Mouse (Mus musculus): ENCODE measurements around the gene Acox2.

The Acox2 gene

GRCm38 (mm10) chr14:8249206-8249605, 9.9 kb downstream of the Acox2 start:
- no peak for DNase-seq (ENCODE audit: low read depth, low spot score)

- no peak for DNase-seq (ENCODE audit: low read depth, low spot score)
These were observed 12.3 kb downstream of the Acox2 start for GRCm38 (mm10) chr14:8246878-8247277.

- no peak for DNase-seq (ENCODE audit: low read depth, low spot score)
These were observed 14.9 kb downstream of the Acox2 start for GRCm38 (mm10) chr14:8244211-8244611.

- DNase-seq (ENCODE audit: low read depth, low spot score), result no peak
These were observed 15.8 kb downstream of the Acox2 start for GRCm38 (mm10) chr14:8243136-8243888.

GRCm38 (mm10) chr14:8242388-8242920, 16.7 kb downstream of the Acox2 start:
- no peak for DNase-seq (ENCODE audit: low read depth, low spot score)

DNA sequence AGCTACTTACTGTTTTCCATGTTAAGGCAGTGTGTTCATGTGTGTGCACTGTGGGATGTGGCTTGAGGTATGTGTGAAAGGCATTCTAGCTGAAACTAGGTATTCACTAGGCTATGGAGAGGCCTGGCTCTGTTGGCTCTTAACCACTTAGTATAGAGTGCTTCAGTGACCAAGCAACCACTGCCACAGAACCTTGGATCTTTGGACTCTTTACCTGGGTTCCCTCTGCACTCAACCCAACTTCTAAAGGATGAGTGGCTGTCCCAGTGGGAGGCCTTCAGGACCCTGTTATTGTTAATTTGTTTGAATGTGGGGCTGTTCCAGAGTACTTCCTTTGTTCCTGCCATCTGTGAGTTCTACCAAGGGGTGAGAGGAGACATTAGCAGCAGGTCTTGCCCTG, 17.3 kb downstream of the Acox2 start:
- no peak for DNase-seq (ENCODE audit: low read depth, low spot score)

GRCm38 (mm10) chr14:8233252-8233651, 25.9 kb downstream of the Acox2 start:
- no peak for DNase-seq (ENCODE audit: low read depth, low spot score)

DNA sequence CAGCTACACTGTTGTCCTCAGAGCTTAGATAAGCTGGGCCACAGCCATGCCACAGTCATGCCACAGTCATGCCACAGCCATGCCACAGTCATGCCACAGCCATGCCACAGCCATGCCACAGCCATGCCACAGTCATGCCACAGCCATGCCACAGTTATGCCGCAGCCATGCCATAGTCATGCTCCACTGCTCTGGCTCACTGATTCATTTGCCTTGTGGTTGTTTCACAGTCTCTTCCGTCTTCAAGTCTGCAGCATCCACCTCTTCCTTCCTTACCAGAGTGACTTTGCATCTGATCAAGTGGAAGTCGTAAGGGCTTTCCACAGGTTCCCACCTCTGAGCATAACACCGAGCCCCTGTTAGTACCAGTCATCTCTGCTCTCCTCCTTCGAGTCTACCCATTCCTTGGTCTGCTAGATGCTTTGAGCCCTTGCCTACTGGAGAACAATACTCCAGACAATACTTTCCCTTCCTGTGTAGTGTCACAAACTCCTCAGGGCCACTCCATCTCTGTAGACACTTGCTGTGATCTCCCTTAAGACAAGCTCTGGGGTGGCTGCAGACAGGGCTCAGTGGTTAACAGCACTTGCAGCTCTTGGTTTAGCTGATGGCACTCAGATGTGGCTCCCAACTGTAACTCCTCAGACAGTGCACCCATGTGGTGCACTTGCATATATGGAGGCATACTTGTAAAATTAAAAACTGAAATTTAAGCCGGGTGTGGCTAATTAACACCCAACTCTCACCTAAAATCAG, 26.8 kb downstream of the Acox2 start:
- DNase-seq (ENCODE audit: low read depth, low spot score), result no peak

GRCm38 (mm10) chr14:8229367-8230019, 29.7 kb downstream of the Acox2 start:
- DNase-seq (ENCODE audit: low read depth, low spot score), result no peak

DNA sequence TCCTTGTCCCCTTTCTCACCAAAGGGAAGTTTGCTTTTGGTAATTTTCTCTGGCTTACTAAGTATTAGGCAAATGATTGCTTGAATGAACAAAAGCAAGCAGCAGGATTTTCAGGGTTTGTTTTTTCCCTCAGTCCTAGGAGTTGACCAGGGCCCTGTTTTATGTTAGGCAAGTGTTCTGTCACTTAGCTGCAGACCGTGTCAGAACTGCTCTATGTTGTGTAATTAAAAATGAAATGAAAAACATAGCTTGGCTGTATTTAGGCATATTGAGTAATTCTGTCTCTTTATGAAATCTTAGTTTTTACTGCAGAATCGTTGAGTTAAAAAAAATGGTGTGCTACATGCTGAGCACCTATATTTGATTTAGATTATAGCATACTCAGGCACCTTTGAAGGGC, 34.3 kb downstream of the Acox2 start:
- no peak for DNase-seq (ENCODE audit: low read depth, low spot score)

GRCm38 (mm10) chr14:8223506-8224293, 35.5 kb downstream of the Acox2 start:
- no peak for DNase-seq (ENCODE audit: low read depth, low spot score)

DNA sequence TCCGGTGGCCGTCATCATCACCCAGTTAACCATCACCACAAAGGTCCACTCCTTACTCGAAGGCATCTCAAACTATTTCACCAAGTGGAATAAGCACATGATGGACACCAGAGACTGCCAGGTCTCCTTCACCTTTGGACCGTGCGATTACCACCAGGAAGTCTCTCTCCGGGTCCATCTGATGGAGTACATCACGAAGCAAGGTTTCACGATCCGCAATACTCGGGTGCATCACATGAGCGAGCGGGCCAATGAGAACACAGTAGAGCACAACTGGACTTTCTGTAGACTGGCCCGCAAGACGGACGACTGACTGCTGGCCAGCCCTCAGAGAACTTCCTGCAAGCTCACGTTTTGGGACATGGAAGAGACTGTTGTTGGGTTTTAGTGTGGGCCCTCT, 36.6 kb downstream of the Acox2 start:
- no peak for DNase-seq (ENCODE audit: low read depth, low spot score)

DNA sequence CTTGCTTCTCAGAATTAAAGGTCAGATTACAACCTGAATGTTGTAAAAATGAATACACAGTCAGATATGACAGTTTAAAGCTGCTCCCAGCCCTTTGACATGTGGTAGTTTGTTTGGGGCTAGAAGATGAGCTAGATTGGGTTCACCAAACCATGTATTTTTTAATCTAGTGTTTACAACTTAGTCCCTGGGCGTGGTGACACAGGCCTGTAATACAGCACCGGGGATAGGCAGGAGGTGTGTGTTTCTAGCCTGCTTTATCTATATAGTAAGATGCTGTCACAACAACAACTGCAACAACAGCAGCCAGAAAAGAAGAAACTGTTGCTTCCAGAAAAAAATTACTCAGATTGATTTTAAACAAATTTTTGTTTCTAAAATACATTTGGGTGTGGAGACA, 38.2 kb downstream of the Acox2 start:
- DNase-seq (ENCODE audit: low read depth, low spot score), result no peak

DNA sequence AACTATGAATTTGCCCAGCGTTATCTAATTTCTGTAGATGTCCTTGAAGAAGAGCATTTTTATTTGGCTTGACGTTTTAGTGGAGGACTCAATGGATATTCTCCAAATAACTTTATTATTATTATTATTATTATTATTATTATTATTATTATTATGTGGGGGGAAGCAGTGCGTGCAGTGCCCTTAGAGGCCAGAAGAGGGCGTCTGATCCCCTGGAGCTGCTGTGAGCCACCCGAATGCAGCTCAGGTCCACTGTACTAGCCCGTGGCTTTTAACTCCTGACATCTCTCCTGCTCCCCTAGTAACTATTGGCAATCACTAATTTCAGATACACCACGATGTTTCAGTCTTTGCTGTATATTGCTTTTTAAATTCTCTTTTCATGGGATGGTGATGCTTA, 38.8 kb downstream of the Acox2 start:
- DNase-seq (ENCODE audit: low read depth, low spot score), result no peak

GRCm38 (mm10) chr14:8219876-8220275, 39.3 kb downstream of the Acox2 start:
- DNase-seq (ENCODE audit: low read depth, low spot score), result no peak

- no peak for DNase-seq (ENCODE audit: low read depth, low spot score)
These were observed 40.3 kb downstream of the Acox2 start for GRCm38 (mm10) chr14:8218730-8219380.

DNA sequence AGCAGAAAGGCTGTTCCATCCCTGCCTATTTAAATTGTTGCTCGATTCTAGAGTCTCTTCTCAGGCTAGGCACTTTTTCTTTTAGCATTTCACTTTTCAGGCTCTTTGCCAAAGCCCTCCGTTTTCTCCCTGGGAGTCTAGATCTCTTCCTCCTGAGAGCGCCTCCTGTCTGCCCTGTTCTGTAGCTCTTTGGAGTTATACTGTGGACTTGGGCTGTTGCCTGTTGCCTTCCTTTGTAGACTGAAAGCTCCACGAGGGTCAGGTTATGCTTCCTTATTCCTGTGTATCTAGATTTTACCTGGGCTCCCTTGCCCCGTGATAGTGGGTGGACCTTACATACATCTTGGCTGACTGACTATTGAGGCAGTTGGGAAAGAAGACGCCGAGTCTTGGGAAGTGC, 40.9 kb downstream of the Acox2 start:
- DNase-seq (ENCODE audit: low read depth, low spot score), result no peak

DNA sequence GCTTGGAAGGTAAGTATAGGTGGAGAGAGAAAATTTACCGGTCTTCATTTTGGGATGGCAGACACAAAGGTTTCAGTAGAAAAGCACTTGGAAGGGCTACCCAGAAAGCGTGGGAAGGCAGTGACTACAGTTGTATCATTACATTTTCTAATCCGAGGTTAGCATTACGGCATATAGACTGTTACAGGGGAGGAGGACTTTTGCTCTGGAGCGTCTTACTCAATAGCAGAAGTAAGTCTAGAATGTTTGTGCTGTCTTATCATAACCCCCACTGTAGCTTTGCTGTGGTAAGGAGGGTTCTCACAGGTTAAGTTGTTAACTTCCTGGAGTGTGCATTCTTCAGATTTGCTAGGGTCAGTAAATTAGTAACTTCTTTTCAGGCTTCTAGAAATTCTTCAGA, 43.1 kb downstream of the Acox2 start:
- no peak for DNase-seq (ENCODE audit: low read depth, low spot score)

DNA sequence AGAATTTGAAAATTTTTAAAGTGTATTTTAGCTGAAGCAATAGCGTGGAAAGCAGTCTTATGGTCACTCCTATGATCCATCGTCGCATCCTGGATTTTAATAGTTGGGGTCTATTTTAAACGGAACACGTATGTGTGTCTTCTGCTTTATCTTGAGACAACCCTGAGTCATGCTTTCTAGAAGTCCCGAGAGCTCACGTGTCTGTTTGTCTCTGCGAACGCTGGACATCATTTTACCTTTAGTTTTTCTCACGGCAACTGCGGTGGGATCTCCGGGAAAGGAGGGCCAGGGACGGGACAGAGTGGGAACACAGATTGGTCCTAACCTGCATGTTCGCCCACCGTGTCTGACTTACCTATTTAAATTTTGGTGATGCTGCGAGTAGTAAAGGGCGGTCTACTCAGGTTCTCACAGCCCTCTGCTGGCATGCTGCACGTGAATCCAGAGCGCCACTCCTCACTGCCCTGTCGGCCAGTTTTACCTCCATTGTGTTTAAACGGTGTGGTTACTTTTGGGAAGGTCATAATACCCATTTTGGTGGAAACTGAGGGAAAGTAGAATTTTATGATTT, 43.9 kb downstream of the Acox2 start:
- DNase-seq (ENCODE audit: low read depth, low spot score), result no peak

DNA sequence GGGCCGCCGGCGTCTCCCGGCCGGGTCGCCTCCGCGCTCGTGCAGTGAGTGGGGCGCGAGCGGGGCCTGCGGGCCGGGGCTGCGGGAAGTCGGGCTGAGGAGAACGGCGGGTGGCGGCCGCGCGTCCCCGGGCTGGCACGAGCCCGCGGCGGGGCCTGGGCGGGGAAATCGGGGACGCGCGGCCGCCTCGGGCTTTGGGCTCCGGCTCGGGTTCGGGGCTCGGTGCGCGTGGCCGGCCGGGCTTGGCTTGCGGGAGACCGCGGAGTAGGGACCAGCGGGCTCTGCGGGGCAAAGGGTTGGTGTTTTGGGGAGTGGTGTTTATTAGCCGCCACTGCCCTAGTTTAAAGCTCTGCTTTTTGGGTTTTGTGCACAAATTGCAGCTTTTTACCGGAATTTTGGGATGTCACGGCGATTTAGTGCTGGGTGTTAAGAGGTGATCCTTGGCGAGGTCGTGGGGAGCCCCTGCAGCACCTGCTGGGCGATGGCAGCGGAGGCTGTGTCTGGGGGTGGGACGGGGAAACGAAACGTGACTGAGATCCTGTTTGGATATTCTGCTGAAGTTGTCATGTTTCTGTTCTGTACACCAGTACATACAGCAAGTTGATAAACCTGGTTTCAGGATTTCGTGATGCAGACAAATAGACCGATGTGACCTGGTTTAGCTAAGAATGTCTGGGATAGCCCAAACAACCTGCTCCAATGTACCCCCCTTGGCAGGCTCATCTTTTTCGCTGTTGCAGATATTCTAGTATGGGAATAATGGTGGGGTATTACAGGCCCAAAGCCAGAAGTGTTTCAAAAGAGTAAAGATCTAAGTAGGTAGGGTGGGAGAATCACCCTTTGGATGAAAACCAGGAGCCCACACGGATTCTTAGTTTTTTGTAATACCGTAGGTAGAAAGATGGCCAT, 44.6 kb downstream of the Acox2 start:
- peak; percentile 25 for DNase-seq (ENCODE audit: low read depth, low spot score)
